Mouse (Mus musculus) gastrocnemius, postnatal 36 days (tissue): ENCODE measurements around the gene Ccdc54. TPM values are rescaled to one million over a fixed set of nuclear protein-coding genes. Genes with fewer than 3 reads are reported as not detected.

Source experiments
- DNase-seq, 2 experiments: peaks; one replicate each; pipeline ENCODE4 v3.0.0; 2022
- intact Hi-C: fragments of 180-260 bp; cut with DNase I; formaldehyde crosslinking; loops from one replicate; pipeline ENCODE4 v1.15.1; 2025
- long read RNA-seq, 2 experiments: library from polyadenylated mRNA; stranded (forward); transcript quantifications; one replicate each; pipeline ENCODE4 v2.0.0; 2021
- total RNA-seq, 2 experiments: library from RNA; stranded (reverse); gene quantifications; 2 replicates each; pipeline ENCODE4 v1.2.3; 2021

Gene Ccdc54
- not detected for total RNA-seq
- long read RNA-seq, experiment 1 = 0 reads
- long read RNA-seq, experiment 2 = 0 reads

- DNase-seq = no peak
- intact Hi-C loops = no loop called here
Observed at GRCm38 (mm10) chr16:50591054-50591453, at the start of gene Ccdc54. Gene Ccdc54 (minus strand): TSS chr16:50591154.

GRCm38 (mm10) chr16:50632585-50632984, 41.6 kb upstream of the Ccdc54 start:
- intact Hi-C loops = no loop called here

GRCm38 (mm10) chr16:50615569-50615968, 24.6 kb upstream of the Ccdc54 start:
- intact Hi-C loops = no loop called here
- no peak for DNase-seq

More at GRCm38 (mm10) chr16:50632585-50632984, 41.6 kb upstream of the Ccdc54 start:
- DNase-seq = no peak

GRCm38 (mm10) chr16:50612944-50613343, 22.0 kb upstream of the Ccdc54 start:
- no peak for DNase-seq
- intact Hi-C loops = no loop called here

- intact Hi-C loops = no loop called here
- no peak for DNase-seq
Observed at GRCm38 (mm10) chr16:50610580-50610979, 19.6 kb upstream of the Ccdc54 start.

- intact Hi-C loops = no loop called here
- DNase-seq = no peak
Observed at GRCm38 (mm10) chr16:50607776-50608562, 17.0 kb upstream of the Ccdc54 start.

- intact Hi-C loops = no loop called here
Observed at GRCm38 (mm10) chr16:50604826-50605225, 13.9 kb upstream of the Ccdc54 start.

GRCm38 (mm10) chr16:50601947-50602346, 11.0 kb upstream of the Ccdc54 start:
- DNase-seq = no peak
- intact Hi-C loops = no loop called here

More at GRCm38 (mm10) chr16:50604826-50605225, 13.9 kb upstream of the Ccdc54 start:
- no peak for DNase-seq

GRCm38 (mm10) chr16:50600665-50601064, 9.7 kb upstream of the Ccdc54 start:
- intact Hi-C loops = no loop called here

GRCm38 (mm10) chr16:50596679-50597078, 5.7 kb upstream of the Ccdc54 start:
- intact Hi-C loops = no loop called here
- no peak for DNase-seq

More at GRCm38 (mm10) chr16:50600665-50601064, 9.7 kb upstream of the Ccdc54 start:
- no peak for DNase-seq

- intact Hi-C loops = no loop called here
- no peak for DNase-seq
Observed at GRCm38 (mm10) chr16:50596171-50596570, 5.2 kb upstream of the Ccdc54 start.

GRCm38 (mm10) chr16:50594876-50595275, 3.9 kb upstream of the Ccdc54 start:
- DNase-seq = no peak
- intact Hi-C loops = no loop called here

GRCm38 (mm10) chr16:50593361-50593760, 2.4 kb upstream of the Ccdc54 start:
- no peak for DNase-seq
- intact Hi-C loops = no loop called here

GRCm38 (mm10) chr16:50589574-50590151, 1.3 kb downstream of the Ccdc54 start:
- intact Hi-C loops = no loop called here

GRCm38 (mm10) chr16:50588191-50588590, 2.8 kb downstream of the Ccdc54 start:
- no peak for DNase-seq
- intact Hi-C loops = no loop called here

More at GRCm38 (mm10) chr16:50589574-50590151, 1.3 kb downstream of the Ccdc54 start:
- DNase-seq = no peak

- intact Hi-C loops = no loop called here
- no peak for DNase-seq
Observed at GRCm38 (mm10) chr16:50587139-50587538, 3.8 kb downstream of the Ccdc54 start.

- DNase-seq = no peak
- intact Hi-C loops = no loop called here
Observed at GRCm38 (mm10) chr16:50578361-50578760, 12.6 kb downstream of the Ccdc54 start.

GRCm38 (mm10) chr16:50572557-50572956, 18.4 kb downstream of the Ccdc54 start:
- intact Hi-C loops = no loop called here

GRCm38 (mm10) chr16:50559163-50559771, 31.7 kb downstream of the Ccdc54 start:
- no peak for DNase-seq
- intact Hi-C loops = no loop called here

More at GRCm38 (mm10) chr16:50572557-50572956, 18.4 kb downstream of the Ccdc54 start:
- DNase-seq = no peak

GRCm38 (mm10) chr16:50553828-50554227, 37.1 kb downstream of the Ccdc54 start:
- DNase-seq = no peak
- intact Hi-C loops = no loop called here

GRCm38 (mm10) chr16:50551871-50552528, 39.0 kb downstream of the Ccdc54 start:
- intact Hi-C loops = no loop called here
- no peak for DNase-seq
